Mouse (Mus musculus) cerebellum, postnatal 10 days (tissue): ENCODE results near the gene Gm39566.

Source experiments
- DNase-seq, 2 experiments: peaks; one replicate each; pipeline ENCODE4 v3.0.0; 2021; ENCODE audit warnings: mixed read lengths in 2 of 2

The Gm39566 gene

DNA sequence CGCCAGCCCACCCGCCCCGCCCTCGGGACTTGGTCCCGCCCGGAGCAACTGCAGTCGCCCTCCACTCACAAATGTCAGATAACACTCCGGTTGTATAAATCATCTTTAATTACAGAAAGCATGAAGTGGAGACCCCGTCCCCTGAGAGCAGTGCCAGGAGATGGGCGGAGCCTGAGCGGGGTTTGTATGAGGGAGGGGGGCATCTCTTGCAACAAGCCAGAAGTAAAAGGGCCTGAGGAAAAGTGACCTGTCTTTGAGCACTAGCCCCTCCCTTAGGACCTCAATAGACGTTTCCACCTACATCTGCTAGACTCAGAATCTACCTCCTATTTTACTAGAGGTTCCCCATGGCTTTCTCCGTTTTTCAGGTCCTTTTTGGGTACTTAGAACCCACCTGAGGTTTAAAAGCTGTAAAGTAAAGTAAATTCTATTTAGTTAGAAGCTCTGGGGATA, 19.1 kb downstream of the Gm39566 start:
- peak in 1 of 2 experiments; percentile 44 for DNase-seq

DNA sequence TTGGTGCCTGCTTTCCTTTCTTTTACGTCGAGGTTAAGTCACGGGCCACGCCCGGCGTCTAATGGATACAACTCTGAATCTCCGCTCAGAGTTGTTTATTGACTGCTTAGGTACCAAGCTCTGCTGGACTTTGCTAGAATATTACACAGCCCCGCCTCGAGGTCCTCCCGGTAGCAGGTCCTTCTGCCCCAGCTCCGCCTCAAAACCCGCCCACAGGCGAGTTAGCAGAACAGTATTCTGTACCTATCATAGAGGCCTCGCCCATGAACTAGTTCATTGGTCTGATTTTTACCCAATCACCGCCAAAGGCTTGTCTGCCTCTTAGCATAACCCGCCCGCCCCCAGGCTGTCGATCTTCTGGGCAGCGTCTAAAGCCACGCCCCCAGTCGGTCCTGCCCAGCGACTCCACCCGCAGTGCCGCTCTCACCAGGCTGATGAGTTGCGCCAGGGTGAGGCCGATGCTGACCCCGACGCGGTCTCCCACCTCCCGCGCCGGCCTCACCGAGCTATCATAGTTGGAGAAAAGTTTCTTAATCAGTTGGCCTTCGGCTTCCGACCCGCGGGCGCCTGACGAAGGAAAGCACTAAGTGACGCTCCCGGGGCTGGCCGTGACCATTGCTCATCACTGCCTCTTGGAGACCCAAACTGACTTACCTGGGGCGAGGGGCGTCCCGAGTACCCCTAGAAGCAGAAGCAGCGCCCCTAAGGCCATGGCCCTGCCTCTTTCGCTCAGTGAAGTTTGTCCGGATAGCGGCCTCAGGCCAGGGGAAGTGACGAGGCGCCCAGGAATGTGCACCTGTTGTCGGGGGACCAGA, 19.7 kb downstream of the Gm39566 start, which contains the start of gene Chrnb1:
TSS of gene Chrnb1 (minus strand) at position 776 of the 815 bp plus-strand sequence.
- DNase-seq: peak; percentile 94 to 96

DNA sequence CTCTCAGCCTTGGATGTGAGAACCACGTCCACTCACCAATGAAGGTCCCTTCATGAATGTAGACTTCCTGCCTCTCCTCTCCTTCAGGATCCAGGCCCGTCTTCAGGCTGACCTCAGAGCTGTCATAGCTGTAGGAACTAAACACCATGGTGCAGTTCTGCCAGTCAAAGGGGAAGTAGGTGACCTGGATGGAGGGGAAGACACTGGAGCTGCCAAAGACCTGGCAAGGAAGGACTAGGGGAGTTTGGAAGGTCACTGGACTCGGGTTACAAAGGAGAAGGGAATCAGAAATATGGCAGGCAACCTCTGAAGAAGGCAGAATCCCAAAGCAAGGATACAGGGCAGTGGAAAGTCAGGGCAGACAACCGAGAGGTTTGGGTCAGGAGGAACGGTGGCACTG, 21.7 kb downstream of the Gm39566 start:
- no peak for DNase-seq

DNA sequence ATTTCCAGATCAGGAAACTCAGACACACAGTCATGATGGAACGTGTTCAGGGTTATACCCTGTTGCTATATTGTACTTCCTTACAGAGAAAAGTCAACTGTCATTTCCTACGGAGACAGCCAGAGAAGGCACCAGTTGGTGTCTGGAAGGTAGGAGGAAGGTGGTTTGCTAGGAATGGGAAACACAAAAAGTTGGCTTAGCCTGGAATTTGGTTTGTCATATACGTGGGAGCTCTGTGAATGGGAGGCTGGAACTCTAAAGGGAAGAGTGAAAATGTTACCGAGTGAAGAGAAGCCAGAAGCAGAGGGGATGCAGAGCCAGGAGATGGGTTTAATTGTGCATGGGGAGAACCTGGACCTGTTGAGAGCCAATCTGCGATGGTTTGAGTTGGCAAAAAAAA, 23.7 kb downstream of the Gm39566 start:
- DNase-seq: no peak

DNA sequence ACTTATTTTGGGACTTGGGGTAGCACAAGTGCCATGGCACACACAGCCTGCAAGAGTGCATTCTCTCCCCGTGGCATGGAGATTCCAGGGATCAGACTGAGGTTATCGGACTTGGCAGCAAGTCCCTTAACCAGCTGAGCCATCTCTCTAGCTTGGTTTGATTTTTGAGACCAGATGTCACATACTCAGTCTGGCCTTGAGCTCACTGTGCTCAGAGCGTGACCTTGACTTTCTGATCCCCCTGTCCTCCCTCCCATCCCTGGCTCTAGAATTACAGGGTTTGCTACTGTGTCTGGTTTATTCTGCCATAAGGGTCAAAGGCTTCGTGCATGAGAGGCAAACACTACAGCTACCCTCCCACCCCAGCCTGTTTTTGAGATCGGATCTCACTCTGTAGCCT, 25.7 kb downstream of the Gm39566 start:
- DNase-seq: no peak

DNA sequence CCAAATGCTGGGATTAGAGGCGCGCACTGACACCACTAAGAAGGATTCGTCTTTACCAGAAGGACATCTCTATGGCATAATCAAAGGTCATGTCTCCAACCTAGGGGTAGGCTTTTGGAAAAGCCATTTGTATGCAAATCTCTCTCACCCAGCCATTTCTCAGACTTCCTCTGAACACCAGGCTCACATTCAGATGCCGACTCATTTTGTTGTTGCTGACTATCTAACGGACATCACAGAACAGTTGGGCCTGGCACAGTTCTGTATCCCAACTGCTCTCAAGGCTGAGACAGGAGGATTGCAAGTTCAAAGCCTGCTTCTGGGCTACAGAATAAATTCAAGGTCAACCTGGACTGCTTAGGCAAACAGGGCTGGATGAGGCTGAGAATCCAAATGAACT, 27.8 kb downstream of the Gm39566 start:
- no peak for DNase-seq

DNA sequence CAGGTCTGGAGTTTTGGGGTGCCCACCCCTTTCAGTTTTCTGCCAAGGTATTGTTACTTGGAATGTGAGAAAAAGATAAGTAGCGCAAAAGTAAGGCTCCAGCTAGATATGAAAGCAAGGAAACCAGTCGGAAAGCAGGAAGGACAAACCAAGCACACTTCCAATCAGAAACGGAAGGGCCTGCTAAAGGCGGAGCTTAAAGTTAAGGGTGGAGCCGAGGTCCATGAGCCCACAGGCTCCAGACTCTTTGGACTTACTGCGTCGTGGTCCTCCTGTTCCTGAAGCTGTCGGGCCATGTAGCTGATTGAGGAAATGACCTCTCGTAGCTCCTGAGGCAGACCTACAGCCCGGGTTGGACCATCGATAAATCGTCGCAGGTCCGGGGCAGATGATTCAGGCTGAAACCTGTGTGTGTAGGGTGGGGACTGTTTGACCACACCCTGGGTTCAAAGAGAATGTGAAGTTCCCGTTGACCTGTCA, 30.3 kb downstream of the Gm39566 start:
- no peak for DNase-seq

DNA sequence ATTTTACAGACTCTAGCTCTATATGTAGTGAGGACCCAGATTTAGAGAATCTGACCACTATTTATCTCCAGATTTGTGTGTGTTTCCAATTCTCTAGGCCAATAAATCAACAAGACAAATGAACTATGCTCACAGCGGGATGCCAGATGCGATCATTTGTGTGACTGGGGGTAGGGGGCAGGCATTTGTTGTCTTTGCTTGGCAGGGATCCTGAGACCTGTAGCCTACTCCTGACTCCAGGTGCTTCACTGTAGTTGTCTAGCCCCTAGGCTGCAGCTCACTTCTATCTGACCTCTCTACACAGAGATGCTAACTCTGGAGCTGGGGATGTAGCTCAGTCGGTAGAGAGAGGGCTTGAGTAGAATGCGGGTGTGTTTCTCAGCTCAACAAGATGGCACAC, 33.3 kb downstream of the Gm39566 start:
- DNase-seq: no peak

DNA sequence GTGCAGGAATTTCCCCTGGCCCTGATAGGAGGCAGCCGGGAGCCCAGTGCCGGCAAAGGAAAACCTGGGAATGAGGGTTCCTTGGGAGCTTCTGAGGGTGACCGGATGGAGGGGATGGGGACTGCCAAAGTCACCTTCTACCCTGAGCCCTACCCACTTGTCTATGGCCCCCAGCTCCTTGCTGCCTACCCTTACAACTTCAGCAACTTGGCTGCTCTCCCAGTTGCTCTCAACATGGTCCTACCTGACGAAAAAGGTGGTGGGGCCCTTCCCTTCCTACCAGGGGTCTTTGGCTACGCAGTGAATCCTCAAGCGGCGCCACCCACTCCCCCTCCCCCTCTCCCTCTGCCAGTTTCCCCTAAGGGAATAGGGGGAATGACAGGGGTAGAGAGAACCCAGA, 36.1 kb downstream of the Gm39566 start:
- peak in 1 of 2 experiments; percentile 37 for DNase-seq

DNA sequence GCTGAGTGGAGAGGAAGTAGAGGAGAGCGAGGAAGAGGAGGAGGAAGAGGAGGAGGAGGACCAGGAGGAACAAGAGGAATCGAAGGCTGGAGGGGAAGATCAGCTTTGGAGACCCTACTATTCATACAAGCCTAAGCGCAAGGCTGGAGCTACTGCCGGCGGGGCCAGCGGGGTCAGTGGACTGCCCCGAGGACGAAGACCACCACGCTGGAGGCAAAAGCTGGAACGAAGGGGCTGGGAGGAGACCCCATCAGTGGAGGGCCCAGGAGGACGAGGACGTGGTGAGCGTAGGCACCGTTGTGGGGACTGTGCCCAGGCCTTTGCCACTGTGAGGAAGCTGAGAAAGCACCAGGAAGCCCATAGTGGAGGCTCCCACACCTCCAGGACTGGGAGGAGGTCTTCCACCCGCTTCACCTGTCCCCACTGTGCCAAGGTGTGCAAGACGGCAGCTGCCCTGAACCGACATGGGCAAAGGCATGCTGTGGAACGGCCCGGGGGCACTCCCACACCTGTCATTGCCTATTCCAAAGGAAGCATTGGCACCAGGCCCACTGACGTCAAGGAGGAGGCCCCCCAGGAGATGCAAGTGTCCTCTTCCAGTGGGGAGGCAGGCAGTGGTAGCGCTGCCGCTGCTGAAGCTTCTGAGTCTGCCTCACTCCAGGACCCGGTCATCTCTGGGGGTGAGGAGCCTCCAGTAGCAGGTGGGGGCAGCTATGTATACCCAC, 36.7 kb downstream of the Gm39566 start:
- peak; percentile 64 to 74 for DNase-seq

DNA sequence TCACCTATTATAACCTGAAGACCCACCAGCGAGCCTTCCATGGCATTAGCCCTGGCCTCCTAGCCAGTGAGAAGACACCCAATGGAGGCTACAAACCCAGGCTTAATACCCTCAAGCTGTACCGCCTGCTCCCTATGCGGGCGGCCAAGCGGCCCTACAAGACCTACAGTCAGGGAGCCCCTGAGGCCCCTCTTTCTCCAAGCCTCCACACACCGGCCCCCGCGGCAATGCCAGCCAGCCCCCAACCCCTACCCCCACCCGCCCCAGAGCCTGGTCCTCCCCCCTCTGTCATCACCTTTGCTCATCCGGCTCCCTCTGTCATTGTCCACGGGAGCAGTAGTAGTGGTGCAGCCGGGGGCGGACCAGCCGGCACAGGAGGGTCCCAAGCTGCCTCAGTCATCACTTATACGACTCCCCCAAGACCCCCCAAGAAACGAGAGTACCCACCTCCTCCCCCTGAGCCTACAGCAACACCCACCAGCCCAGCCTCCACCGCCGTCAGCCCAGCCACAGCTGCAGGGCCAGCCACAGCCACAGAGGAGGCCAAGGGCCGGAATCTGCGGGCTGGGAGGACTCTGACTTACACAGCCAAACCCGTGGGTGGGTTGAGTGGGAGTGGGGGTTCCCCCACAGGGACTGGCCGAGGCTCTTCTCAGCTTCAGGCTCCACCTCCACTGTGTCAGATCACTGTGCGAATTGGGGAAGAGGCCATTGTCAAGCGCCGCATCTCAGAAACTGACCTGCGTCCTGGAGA, 37.4 kb downstream of the Gm39566 start:
- no peak for DNase-seq

DNA sequence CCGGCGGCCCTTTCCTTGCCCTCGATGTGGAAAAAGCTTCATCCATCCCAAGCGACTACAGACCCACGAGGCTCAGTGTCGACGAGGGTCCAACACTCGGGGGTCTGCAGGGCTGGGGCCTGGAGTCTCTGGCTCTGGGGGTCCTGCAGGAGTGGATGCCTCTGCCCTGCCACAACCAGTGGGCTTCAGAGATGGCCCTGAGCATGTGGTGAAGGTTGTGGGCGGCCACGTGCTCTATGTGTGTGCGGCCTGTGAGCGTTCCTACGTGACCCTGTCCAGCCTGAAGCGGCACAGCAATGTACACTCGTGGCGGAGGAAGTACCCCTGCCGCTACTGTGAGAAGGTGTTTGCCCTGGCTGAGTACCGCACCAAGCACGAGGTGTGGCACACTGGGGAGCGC, 38.6 kb downstream of the Gm39566 start:
- DNase-seq: no peak

DNA sequence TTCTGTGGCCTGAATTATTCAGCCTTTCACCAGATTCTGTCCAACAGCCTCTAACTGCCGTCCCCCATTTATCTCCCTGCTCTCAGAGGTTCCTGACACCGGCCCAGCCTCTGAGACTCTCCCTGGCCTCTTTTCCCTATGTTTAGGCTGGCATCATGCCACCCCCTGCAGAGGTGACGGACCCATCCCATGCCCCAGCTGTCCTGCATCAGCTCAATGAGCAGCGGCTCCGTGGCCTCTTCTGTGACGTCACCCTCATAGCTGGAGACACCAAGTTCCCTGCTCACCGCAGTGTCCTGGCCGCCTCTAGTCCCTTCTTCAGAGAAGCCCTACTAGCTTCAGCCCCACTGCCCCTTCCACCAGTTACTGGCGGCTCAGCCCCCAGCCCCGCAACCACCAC, 39.4 kb downstream of the Gm39566 start:
- peak; percentile 70 to 79 for DNase-seq

DNA sequence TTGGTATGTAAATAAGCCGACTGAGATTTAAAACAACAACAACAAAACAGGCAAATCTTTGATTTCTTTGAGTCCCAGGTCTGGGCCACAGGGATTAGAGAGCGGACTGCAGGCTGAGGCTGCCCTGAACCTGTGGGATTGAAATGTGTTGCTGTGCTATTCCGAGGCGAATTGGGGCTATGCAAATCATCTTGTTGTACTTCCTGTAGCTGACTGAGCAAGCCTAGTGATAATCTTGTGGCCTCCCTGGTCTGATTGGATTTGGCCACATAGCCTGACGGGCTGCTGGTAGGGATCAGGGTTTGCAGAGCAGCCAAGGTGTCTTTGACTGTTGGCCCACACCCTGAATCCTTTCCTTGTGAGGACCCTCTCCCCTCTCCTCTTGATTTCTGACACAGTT, 40.1 kb downstream of the Gm39566 start:
- DNase-seq: no peak

DNA sequence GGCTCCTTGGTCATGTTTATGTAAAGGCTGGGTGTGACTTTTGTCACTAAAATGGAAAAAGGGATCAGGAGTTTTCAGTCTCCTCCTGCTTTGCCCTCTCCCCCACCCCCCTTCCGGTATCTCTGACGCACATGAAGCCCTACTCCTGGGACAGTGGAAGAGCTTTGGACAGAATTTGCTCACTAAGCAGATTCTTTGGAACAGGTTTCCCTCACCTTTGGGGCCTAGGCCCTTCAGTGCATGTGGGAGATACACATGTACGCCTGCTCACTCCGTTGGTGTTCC, 47.5 kb downstream of the Gm39566 start:
- no peak for DNase-seq

DNA sequence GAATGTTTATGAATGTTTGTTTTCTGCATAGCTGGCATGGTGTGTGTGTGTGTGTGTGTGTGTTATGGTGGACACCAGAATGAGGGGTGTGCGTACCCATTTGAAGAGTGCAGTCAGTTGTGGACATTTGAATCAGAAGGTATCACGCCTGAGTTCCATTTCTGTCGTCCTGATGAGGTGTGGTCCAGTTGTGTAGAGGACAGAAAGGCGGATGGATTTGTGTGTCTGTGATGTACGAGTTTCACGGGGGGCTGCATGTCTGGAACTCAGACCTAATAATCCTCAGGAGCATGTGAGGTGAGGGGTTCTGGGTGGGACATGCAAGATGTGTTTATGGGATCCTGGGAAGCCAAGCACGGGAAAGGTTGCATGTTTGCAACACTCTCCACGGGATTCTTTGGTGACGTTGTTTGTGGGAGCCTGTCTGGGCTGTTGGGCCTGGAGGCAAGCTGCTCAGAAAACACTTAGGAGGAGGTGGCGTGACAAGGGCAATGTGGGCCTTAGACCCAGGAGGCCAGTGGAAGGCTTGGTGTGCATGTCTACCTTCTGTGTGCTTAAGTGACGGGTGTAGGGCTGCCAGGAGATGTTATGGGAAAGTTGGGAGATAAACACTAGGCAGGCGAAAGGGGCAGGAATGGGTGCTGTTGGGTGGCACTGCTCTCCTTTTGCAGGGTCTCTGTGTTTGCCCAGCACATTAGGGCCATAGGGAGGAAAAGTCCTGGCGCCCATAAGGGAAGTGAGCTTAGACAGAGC, 48.0 kb downstream of the Gm39566 start:
- DNase-seq: no peak

DNA sequence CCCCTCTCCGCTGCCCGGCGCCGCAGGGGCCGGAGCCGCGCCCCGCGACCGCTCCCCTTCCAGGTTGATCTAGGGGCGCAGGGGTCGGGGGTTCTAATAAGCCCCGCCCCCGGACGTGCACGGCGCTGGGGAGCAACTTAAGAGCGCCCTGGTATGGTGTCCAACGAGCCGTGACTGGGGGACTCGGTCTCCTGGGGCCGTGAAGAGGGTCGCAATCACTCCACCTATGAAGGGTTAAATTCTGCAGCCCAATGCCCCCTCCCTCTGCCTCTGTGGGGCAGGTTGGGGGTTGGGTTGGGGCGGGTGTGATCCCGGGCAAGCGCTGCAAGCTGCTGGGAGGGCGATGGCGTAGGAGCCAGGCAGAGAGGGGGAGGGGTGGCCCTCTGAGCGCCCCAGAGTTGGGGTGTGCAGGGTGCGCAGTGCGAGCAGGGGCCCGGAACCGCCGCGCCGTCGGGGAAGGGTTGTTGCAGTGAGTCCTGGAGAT, 48.9 kb downstream of the Gm39566 start:
- peak; percentile 85 to 87 for DNase-seq

DNA sequence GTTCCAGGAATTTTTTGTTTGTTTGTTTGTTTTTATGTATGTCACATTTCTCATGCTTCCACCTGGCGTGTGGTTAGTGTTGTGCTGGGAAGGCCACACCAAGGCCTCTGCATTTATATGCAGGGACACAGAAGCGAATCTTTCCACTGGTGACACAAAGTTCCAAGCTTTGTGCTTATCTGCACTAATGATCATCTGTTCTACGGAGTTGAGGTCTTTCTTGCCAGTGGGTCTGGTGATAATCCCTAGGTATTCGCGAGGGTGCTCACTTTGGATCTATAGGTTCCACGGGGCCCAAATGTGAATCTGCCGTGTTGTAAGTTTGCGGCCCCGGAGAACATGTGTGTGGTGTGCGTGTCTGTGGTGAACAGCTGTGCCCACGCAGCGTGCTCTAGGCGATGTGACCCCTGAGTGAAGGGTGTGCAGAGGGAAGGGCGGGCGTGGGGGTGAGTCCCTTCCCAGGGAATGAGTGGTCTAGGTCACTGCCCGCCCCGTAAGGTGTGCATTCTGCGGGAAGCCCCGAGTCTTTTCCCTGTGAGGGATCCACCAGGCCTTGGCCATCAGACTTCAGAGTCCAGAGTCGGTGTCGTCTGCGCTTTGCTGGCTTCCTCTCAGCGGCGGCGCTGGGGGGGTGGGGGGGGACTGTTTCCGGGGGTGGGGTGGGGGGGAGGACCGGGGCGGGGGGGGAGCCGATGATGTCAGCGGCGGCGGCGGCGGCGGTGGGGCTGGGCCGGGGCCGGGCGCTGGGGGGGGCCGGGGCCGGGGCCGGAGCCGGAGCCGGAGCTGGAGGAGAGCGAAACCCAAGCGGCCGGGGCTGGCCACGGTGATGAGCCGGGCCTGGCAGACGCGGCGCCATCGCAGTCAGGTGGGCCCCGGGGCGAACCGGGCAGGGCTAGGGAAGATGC, 49.6 kb downstream of the Gm39566 start, which contains the start of gene Zbtb4:
TSS of gene Zbtb4 (plus strand) at position 692 of the 905 bp plus-strand sequence.
- peak in 1 of 2 experiments; percentile 75 for DNase-seq

DNA sequence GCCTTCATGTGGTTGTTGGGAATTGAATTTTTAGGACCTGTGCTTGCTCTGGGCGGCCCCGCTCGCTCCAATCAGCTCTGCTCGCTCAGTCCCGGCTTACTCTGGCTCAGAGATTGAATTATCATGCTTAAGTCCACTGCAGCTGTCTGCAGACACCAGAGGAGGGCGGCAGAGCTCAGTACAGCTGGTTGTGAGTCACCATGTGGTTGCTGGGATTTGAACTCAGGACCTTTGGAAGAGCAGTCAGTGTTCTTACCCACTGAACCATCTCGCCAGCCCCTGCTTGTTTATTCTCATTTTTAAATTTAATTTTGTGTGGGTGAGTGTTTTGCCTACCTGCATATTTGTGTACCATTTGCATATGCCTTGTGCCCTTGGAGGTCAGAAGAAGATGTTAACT, 51.5 kb downstream of the Gm39566 start:
- no peak for DNase-seq

DNA sequence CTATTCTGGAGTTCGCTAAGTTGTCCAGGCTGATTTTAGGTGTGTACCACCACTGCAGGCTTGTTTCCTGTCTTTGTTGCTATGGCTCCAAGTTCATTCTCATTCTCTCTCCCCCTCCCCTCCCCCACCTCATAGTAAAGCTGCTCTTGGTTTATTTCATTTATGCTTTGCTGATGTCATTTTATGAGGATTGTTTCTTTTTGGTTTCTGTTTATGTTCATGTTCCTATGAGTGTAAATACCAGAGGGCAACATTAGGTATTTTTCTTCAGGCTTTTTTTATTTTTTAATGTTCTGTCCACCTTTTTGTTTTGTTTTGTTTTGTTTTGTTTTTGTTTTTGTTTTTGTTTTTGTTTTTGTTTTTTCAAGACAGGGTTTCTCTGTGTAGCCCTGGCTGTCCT, 53.2 kb downstream of the Gm39566 start, which contains the start of gene Slc35g3:
TSS of gene Slc35g3 (minus strand) at position 101 of the 400 bp plus-strand sequence.
- DNase-seq: no peak
